Mouse (Mus musculus) T-helper 17 cell (primary cell): Measurements from ENCODE around the gene Mybphl.

Source experiments
- in situ Hi-C, 2 experiments: fragments of 300-600 bp; cut with MboI, MseI; formaldehyde crosslinking; loops; 1 replicate in 1 of 2; 2 replicates in 1 of 2; pipeline ENCODE4 v1.15.1; 2025; ENCODE audit warnings: high pct_unique_total_duplicates in 2 of 2

Gene Mybphl

DNA sequence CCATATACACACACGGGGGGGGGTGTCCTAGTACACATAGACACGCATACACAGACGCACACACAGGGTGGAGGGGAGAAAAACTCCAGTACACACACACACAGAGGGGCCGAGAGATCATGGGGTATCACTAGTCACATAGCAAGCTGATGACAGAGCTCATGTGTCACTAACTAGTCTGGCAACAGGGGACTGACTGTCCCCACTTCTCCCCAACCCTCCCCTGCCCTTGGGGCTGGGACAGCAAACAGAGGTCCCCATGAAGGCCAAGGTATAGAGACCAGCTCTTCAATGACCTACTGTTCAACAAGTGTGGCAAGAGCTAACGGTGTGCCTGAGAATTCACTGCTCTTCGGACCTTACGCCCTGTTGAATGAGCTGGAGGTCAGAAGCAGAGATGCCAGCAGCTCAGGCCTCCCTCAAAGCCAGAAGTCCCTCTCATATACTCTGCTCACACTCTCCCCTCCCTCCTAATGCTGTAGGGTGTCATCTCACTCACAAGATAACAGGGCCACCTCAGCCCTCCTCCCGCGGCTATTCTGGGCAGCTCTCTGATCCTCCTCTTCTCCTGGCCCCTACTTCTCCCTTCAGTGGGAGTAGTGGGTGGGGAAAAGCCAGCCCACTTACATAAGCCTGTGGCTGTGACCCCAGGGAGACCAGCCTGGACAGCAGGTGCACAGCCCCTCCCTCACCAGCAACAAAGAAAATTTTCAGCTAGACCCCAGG is at the start of gene Mybphl:
Mybphl (plus strand) TSS at position 642 of the 726 bp plus-strand sequence.
- in situ Hi-C loops, result no loop called here

DNA sequence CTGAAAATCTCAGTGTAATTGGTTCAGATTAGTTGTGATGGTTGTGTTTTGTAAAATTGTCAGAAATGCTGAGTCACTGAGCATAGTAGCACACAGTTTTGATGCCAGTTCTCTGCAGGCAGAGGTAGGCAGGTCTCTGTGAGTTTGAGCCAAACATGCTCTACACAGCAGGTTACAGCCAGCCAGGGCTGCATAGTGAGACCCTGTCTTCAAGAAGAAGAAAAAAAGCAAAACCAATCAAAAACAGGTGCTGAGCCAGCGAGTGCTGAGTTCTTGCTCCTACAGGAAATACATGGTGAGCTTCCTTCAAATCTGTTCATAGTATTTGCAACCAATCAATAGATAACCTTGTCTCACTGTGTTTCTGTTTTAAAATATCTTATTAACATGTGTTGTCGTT is 46.2 kb upstream of the Mybphl start:
- in situ Hi-C loops, result no loop called here

GRCm38 (mm10) chr3:108321671-108322070 is 43.0 kb upstream of the Mybphl start:
- in situ Hi-C loops, result no loop called here

- in situ Hi-C loops, result no loop called here
These were observed 42.6 kb upstream of the Mybphl start for GRCm38 (mm10) chr3:108322136-108322535.

GRCm38 (mm10) chr3:108322962-108323361 is 41.7 kb upstream of the Mybphl start:
- in situ Hi-C loops, result no loop called here

GRCm38 (mm10) chr3:108324837-108325236 is 39.9 kb upstream of the Mybphl start:
- in situ Hi-C loops, result no loop called here

GRCm38 (mm10) chr3:108325521-108325920 is 39.2 kb upstream of the Mybphl start:
- in situ Hi-C loops, result no loop called here

DNA sequence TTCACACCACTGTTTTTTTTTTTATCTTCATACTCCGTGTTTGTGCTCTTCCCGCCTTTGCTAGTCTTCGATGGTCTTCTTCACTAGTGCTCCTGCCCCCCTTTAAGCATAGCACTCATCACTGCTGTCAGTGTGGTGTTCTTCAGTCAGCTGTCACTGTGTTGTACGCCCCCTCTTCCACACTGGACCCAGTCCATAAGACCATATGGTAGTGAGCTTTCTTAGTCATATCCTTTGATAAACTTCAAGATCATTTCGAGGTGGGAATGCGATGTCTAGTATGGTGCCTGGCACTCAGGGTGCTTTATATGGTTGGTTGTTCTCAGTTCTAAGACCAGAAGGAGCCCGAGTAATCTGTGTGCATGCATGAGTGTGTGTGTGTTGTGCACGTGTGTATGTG is 37.4 kb upstream of the Mybphl start:
- in situ Hi-C loops, result no loop called here

GRCm38 (mm10) chr3:108327916-108328315 is 36.8 kb upstream of the Mybphl start:
- in situ Hi-C loops, result no loop called here

DNA sequence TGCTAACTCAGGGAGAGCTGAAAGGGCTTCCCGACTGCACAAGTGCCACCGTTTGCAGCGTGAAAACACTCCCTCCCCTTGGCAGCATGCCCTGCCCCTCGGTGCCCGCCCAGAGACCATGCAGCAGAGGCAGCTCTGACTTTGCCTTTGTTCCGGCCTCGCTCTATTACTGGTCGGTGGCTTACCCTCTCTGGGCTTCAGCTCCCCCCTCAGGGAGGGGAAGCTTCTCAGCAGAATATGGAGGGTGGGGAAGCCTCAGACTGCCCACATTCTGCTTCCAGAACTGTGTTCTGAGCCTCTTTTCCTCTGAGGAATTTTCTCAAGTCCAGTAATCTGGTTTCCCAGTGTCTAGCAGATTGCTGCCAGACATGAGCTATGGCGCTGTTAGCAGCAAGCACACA is 36.3 kb upstream of the Mybphl start:
- in situ Hi-C loops, result no loop called here

DNA sequence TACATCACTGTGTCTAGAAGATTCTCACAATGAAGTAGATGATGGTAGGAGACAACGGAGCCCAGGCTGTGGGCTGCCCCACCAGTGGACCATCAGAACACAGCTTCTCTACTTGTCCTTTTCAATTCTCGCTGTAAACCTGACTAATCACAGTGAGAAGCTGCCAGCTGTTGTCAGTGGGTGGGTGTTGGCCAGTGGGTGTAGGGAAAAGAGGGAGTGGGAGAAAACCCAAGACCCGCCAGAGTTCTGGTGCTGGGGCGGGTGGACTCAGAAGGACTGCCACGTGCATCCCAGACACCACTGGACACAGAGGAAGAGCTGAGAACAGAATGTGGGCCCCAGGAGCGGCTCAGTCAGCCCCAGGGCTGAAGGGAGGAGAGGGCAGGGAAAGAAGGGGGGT is 33.9 kb upstream of the Mybphl start:
- in situ Hi-C loops, result no loop called here

- in situ Hi-C loops, result no loop called here
These were observed 27.8 kb upstream of the Mybphl start for GRCm38 (mm10) chr3:108336878-108337277.

GRCm38 (mm10) chr3:108341040-108341439 is 23.7 kb upstream of the Mybphl start:
- in situ Hi-C loops, result no loop called here

- in situ Hi-C loops, result no loop called here
These were observed 22.5 kb upstream of the Mybphl start for GRCm38 (mm10) chr3:108342185-108342584.

GRCm38 (mm10) chr3:108345855-108346254 is 18.9 kb upstream of the Mybphl start:
- in situ Hi-C loops, result no loop called here

DNA sequence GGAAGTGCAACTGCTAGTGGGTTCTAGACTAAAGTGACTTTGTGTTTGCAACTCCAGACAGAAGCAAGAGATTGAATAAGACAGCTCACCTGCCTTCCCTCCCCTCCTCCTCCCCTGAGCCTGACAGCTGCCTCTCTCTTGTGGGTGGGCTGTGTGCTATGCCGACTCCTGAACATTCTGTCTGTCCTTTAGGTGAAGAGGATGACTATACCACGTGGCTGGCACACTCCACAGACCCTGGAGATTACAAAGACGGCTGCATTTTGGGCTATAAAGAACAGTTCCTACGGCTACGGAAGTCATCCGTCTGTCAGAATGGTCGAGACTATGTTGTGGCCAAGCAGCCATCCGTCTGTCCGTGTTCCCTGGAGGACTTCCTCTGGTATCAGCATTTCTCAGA is 16.3 kb upstream of the Mybphl start:
- in situ Hi-C loops, result no loop called here

DNA sequence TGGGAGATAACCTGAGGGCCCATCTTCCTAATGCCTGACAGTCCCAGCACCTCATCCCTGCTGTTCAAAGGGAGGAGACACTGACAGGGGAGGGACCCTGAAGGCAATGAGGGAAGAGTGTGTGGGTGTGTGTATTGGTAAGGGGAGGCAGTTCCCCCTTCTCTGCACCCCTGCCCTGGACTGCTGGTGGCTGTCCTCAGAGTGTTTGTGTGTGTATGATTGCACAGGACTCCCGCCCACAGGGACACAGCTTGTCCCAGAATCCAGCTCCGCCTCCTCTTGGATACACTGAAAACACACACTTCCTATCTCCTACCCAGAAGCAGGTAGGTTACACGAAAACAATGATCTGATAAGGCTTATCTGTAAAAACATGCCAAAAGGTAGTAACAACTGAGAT is 9.5 kb upstream of the Mybphl start:
- in situ Hi-C loops, result no loop called here

GRCm38 (mm10) chr3:108357051-108357450 is 7.7 kb upstream of the Mybphl start:
- in situ Hi-C loops, result no loop called here

DNA sequence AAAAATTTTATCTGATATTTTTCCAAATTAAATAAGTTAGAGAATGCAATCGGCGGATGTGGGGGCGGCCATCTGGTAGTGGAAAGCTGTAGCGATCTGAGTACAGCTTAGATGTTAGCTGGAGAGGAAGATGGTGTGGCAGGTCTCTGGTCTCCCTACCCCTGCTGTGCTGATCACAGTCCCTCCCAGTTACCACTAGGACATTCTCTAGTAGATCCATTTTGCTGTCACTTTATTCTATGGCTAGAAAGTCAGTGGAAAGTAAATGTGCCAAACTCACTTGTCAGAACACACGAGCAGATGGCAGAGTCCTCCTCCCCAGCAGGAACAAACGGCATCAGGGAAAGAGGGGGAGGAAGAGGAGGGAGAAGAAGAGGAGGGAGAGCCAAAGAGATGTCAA is 6.3 kb upstream of the Mybphl start:
- in situ Hi-C loops, result no loop called here

- in situ Hi-C loops, result no loop called here
These were observed 3.8 kb upstream of the Mybphl start for GRCm38 (mm10) chr3:108360894-108361293.

- in situ Hi-C loops, result no loop called here
These were observed 1.1 kb upstream of the Mybphl start for GRCm38 (mm10) chr3:108363626-108364025.

DNA sequence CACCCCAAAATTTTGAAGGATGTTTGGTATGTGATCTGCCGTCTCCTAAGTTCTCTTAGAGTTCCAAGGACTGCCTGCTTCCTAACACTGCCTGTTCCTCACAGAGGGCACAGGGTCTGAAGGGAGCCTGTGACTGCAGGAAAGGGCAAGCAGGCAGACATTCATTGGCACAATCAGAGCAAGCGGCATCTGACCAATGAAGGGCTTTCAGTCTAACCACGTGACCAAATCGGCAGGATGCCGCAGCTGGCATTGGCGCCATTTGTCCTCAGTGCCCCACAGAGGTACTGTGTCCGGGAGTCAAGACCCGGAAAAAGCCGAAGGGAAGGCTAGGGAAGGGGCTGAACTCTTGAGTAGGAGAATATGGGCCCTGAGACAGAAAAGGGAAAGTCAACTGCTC is 2.5 kb downstream of the Mybphl start:
- in situ Hi-C loops, result loop anchor here in 1 of 2 experiments (5.0 kb wide), 1 partner anchor 70 kb away; no protein-coding TSS in a partner anchor

DNA sequence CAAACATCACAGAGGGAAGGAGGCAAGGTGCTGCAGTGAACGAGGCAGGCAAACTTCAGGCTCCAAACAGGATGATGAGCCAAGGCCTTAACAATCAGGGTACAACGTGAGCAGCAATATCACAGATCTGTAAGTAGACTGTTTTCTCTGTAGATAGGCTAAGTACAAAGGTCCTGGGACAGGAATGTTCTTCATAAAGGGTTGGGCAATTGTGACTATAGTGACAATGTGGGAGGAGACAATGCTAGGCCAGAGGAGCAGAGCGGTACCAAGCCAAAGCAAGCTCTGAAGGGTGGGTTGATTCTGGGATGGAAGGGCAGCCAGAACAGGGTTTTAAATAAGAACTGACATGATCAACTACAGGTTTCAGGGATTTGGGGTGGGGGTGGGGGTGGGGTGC is 3.1 kb downstream of the Mybphl start:
- in situ Hi-C loops, result loop anchor here in 1 of 2 experiments (5.0 kb wide), 1 partner anchor 71 kb away; no protein-coding TSS in a partner anchor

GRCm38 (mm10) chr3:108368721-108369120 is 4.0 kb downstream of the Mybphl start:
- in situ Hi-C loops, result loop anchor here in 1 of 2 experiments (5.0 kb wide), 1 partner anchor 71 kb away; no protein-coding TSS in a partner anchor
